Mouse (Mus musculus) spleen, adult 2 months (tissue): Measurements from ENCODE around the gene Unc45a. TPM values are rescaled to one million over a fixed set of nuclear protein-coding genes. Genes with fewer than 3 reads are reported as not detected.

Experiments used
- DNase-seq, 2 experiments: peaks; one replicate each; pipeline versions ENCODE4 v3.0.0 to v3.0.0-alpha.2; 2012 to 2021; ENCODE audit warnings: low spot score in 2 of 2, low read depth in 1 of 2
- H3K27ac ChIP-seq: fragments of 200-500 bp; 2 replicates; pipeline ENCODE4 v1.5.1; 2012; ENCODE audit warnings: low read length, inconsistent platforms; ENCODE audit not compliant: insufficient read depth
- H3K27me3 ChIP-seq: fragments of 200-500 bp; 2 replicates; pipeline ENCODE4 v1.6.1; 2012; ENCODE audit warnings: mild to moderate bottlenecking, moderate library complexity, low read length, inconsistent platforms; ENCODE audit not compliant: control insufficient read depth, insufficient read depth
- H3K36me3 ChIP-seq: fragments of 200-500 bp; 2 replicates; pipeline ENCODE4 v1.6.1; 2012; ENCODE audit warnings: mild to moderate bottlenecking, low read length, inconsistent platforms; ENCODE audit not compliant: control insufficient read depth, insufficient read depth
- H3K4me1 ChIP-seq: fragments of 200-500 bp; 2 replicates; pipeline ENCODE4 v1.6.1; 2011; ENCODE audit warnings: inconsistent platforms; ENCODE audit not compliant: control insufficient read depth, insufficient read depth, insufficient read length
- H3K4me3 ChIP-seq: fragments of 200-500 bp; 2 replicates; pipeline ENCODE4 v1.5.1; 2011; ENCODE audit warnings: mild to moderate bottlenecking, inconsistent platforms; ENCODE audit not compliant: insufficient read depth, insufficient read length; ENCODE audit errors: extremely low read depth
- CTCF ChIP-seq: fragments of 200-500 bp; IDR thresholded peaks from 2 replicates; pipeline ENCODE4 v1.5.1; 2011; ENCODE audit warnings: mild to moderate bottlenecking, inconsistent platforms; ENCODE audit not compliant: insufficient read depth, insufficient read length, insufficient replicate concordance; ENCODE audit errors: extremely low read depth
- POLR2A ChIP-seq: fragments of 200-500 bp; IDR thresholded peaks from 2 replicates; pipeline ENCODE4 v1.6.1; 2011; ENCODE audit warnings: low read depth, low read length, inconsistent platforms
- WGBS: fragments of 180-500 bp; shearing (Covaris S2); methylation state at CpG from one replicate; pipeline ENCODE4 v1.1.7; 2018; 5-methylcytosine and 5-hydroxymethylcytosine counted together
- polyA plus RNA-seq: library from polyadenylated mRNA; depleted of rRNA; stranded (reverse); fragments of >200 nt; gene quantifications from 2 replicates; pipeline ENCODE4 v1.2.3, GENCODE M21; 2012

Unc45a gene
- polyA plus RNA-seq, 1 experiment = 53.7 TPM

DNA sequence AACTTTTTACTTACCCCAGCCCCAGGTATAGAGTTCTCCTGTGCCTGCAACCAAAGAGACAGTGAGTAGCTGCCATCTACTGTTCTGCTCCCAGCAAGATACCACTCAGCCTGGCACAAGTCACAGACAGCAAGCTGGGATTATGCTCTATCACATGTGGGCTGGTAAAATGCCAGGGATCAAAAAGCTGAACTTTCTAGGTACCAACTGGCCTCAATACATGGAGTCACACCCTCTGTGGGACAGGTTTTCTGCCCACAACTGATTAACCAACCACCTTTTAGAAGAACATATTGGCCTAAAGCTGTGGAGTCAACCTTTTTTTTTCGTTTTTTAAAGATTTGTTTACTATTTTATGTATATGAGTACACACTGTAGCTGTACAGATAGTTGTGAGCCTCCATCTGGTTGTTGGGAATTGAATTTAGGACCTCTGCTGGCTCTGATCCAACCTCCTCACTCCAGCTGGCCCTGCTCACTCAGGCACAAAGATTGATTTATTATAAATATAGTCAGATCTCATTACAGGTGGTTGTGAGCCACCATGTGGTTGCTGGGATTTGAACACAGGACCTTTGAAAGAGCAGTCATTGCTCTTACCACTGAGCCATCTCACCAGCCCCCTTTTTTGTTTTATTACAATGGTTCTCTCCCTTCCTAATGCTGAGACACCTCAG lies 23.2 kb downstream of the Unc45a start:
- Histone ChIP-seq H3K27me3 (no peaks in the 10 kb centered on the region), H3K27ac (no peak overlapping the region), H3K4me1 (no peaks in the 10 kb centered on the region), H3K36me3 (peaks cover 7% of the 10 kb centered on the region), H3K4me3 (no peak overlapping the region)
- no peak for DNase-seq
- WGBS = 82% methylated on average over 1 of the region's 1 CpGs
- TF ChIP-seq POLR2A (no peak), CTCF (no peak)

DNA sequence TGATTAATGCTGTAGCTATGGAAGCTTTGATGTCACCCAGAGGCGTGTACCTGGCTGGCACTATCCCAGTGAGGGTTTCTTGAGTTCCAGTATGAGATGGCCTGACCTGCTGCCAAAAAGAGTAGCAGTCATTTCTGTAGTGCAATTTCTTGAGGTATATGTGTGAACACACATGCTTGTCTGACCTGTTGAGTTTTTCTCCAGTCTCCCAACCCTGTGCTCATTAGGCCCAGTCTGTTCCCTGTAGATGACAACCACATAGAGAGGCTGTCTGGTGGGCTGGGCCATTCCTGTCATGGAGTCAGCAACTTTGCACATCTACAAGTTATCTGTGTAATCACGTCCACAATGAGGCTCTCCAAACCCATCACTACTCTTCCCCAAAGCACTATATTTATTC lies 25.1 kb downstream of the Unc45a start:
- H3K4me3 ChIP-seq = no peak overlapping the region
- WGBS = 84% methylated on average over 2 of the region's 2 CpGs
- H3K27me3 ChIP-seq = no peaks in the 10 kb centered on the region
- no peak overlapping the region for H3K27ac ChIP-seq
- H3K4me1 ChIP-seq = no peaks in the 10 kb centered on the region
- DNase-seq = no peak
- no peak for TF ChIP-seq CTCF
- no peak for TF ChIP-seq POLR2A
- H3K36me3 ChIP-seq = peaks cover 7% of the 10 kb centered on the region

DNA sequence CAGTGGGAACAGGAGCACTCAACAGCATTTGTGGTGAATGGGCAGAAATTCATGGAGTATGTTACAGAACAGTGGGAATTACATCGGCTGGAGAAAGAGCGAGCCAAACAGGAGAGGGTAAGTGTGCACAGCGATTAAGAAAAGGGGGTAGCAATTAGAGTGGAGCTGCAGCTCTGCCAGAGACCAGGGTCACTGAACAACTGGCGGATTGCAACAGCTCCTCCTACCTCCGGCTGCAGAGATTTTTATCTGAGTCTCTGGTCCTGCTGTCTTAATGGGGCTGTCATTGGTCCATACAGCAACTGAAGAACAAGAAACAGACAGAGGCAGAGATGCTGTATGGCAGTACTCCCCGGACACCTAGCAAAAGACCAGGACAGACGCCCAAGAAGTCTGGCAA lies 30.0 kb downstream of the Unc45a start:
- Histone ChIP-seq H3K36me3 (peaks cover 5% of the 10 kb centered on the region), H3K27me3 (no peaks in the 10 kb centered on the region), H3K4me1 (no peaks in the 10 kb centered on the region), H3K4me3 (no peak overlapping the region), H3K27ac (no peak overlapping the region)
- 94% methylated on average over 7 of the region's 7 CpGs for WGBS
- DNase-seq = no peak
- TF ChIP-seq CTCF = no peak
- no peak for TF ChIP-seq POLR2A

DNA sequence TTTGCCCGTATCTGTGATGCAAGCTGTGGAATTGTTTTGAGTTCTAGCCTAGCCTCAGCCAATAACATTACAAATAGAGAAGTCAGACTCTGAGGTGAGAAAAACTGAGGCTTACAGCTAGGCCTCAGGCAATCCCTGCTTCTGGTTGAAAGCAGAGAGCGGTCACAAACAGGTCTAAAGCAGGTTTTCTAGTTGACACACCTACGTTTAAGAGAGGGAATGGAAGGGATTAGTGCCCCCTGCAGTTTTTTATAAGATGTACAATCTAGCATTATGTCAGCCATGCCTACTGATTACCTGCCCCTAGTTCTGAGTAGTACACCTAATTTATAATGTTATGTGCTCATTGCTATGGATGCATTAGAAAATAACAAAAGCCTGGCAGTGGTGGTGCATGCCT lies 33.0 kb downstream of the Unc45a start:
- H3K4me1 ChIP-seq = no peaks in the 10 kb centered on the region
- no peak for DNase-seq
- WGBS = 82% methylated on average over 3 of the region's 3 CpGs
- H3K27ac ChIP-seq = no peak overlapping the region
- TF ChIP-seq CTCF (no peak), POLR2A (no peak)
- no peaks in the 10 kb centered on the region for H3K27me3 ChIP-seq
- peaks cover 4% of the 10 kb centered on the region for H3K36me3 ChIP-seq
- no peak overlapping the region for H3K4me3 ChIP-seq

DNA sequence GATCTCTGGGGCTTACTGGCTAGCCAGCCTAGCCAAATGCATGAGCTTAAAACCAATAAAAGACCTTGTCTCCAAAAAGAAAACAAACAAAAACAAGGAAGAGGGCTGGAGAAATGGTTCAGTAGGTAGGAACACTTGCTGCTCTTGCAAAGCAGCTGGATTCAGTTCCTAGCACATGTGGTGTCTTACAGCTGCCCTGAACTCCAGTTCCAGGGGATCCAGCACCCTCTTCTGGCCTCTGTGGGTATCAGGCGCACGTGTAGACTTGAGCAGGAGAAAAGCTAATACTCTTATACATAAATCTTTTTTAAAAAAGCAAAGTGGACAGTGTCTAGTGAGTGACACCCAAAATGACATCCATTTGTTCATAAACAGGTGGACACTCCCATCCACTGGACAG lies 39.3 kb downstream of the Unc45a start:
- no peak overlapping the region for H3K27ac ChIP-seq
- 94% methylated on average over 2 of the region's 2 CpGs for WGBS
- H3K27me3 ChIP-seq = no peaks in the 10 kb centered on the region
- H3K4me3 ChIP-seq = no peak overlapping the region
- TF ChIP-seq POLR2A (no peak), CTCF (no peak)
- H3K36me3 ChIP-seq = peaks cover 2% of the 10 kb centered on the region
- no peaks in the 10 kb centered on the region for H3K4me1 ChIP-seq
- DNase-seq = no peak

DNA sequence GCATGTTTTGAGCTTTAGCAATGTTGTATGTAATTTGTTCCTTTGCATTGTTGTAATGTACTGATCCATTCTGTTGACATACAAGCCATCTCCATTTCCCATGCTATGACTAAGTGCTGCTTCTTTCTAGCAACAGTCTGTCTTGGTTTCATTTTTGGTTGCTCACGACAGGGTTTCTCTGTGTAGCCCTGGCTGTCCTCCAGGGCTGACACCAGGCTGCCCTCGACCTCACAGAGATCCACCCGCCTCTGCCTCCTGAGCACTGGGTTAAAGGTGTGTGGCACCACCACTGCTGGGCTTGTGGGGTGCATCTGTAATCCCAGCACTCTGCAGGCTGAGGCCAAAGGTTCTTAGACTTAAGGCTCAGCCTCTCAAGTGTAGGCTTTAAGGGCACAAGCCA lies 41.2 kb downstream of the Unc45a start:
- no peak for DNase-seq
- Histone ChIP-seq H3K36me3 (no peaks in the 10 kb centered on the region), H3K4me1 (no peaks in the 10 kb centered on the region), H3K4me3 (no peak overlapping the region), H3K27ac (no peak overlapping the region), H3K27me3 (no peaks in the 10 kb centered on the region)
- TF ChIP-seq CTCF (no peak), POLR2A (no peak)
- WGBS = 62% methylated on average over 3 of the region's 3 CpGs

DNA sequence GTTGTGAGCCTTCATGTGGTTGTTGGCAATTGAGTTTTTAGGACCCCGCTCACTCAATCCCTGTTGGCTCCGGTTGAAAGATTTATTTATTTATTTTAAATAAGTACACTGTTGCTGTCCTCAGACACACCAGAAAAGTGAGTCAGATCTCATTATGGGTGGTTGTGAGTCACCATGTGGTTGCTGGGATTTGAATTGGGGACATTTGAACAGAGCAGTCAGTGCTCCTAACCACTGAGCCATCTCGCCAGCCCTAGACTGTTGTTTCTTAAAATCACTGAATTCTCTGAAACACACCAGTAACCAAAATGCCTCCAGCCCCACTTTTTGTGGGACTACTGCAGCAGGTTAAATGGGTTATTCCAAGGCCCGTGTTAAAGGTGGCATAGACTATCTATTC lies 42.1 kb downstream of the Unc45a start:
- 94% methylated on average over 4 of the region's 4 CpGs for WGBS
- Histone ChIP-seq H3K36me3 (no peaks in the 10 kb centered on the region), H3K27me3 (no peaks in the 10 kb centered on the region)

More for the DNA sequence above, 42.1 kb downstream of the Unc45a start:
- Histone ChIP-seq H3K27ac (no peak overlapping the region), H3K4me1 (no peaks in the 10 kb centered on the region), H3K4me3 (no peak overlapping the region)
- DNase-seq = no peak
- no peak for TF ChIP-seq POLR2A
- TF ChIP-seq CTCF = no peak
